In genomic region chr13:92907366-92907765, GRCm38 (mm10) we compare ENCODE assay signal across 15 mouse cellular contexts.
"Had no signal": no experiment of that assay in that cellular context is flagged by ENCODE, and none has a peak within 500 bp of the region (broad histone marks: within the 10 kb centered on the region; RNA-seq: fewer than 3 reads in every experiment).

No protein-coding gene starts in this region.

- H3K9me3 ChIP-seq: kidney, embryonic 15.5 days; limb, embryonic 15.5 days; midbrain, embryonic 10.5 days; neural tube, embryonic 13.5 days had no signal

- H3K4me1 ChIP-seq: kidney, embryonic 15.5 days; limb, embryonic 15.5 days; midbrain, embryonic 10.5 days; neural tube, embryonic 13.5 days had no signal

- H3K4me3 ChIP-seq: kidney, embryonic 15.5 days; limb, embryonic 15.5 days; midbrain, embryonic 10.5 days; neural tube, embryonic 13.5 days had no signal

- H3K9ac ChIP-seq: kidney, embryonic 15.5 days; limb, embryonic 15.5 days; liver, embryonic 14.5 days; neural tube, embryonic 13.5 days had no signal

- H3K36me3 ChIP-seq: kidney, embryonic 15.5 days; limb, embryonic 15.5 days; midbrain, embryonic 10.5 days; neural tube, embryonic 13.5 days had no signal

- ATAC-seq: lung, postnatal 0 days; midbrain, embryonic 16.5 days had no signal

- H3K27ac ChIP-seq: kidney, embryonic 15.5 days; limb, embryonic 15.5 days; liver, embryonic 14.5 days; midbrain, embryonic 10.5 days; neural tube, embryonic 13.5 days had no signal

- DNase-seq: kidney, postnatal 14 days; lung, adult 18-20 months; lung, postnatal 4 days; retina, postnatal 1 day; right cerebral cortex, postnatal 4 days; spleen, adult 18-20 months; thymus, adult 18-20 months; thymus, postnatal 14 days had no signal

- H3K27me3 ChIP-seq: kidney, embryonic 15.5 days; limb, embryonic 15.5 days; neural tube, embryonic 13.5 days had no signal

- H3K4me2 ChIP-seq: kidney, embryonic 15.5 days; limb, embryonic 15.5 days; neural tube, embryonic 13.5 days had no signal
